Mouse (Mus musculus): ENCODE measurements around the gene AA986860. TPM values are rescaled to one million over a fixed set of nuclear protein-coding genes. Genes with fewer than 3 reads are reported as not detected.

AA986860 gene
- polyA plus RNA-seq, 1 experiment from 2014 or later: 1.1 TPM

DNA sequence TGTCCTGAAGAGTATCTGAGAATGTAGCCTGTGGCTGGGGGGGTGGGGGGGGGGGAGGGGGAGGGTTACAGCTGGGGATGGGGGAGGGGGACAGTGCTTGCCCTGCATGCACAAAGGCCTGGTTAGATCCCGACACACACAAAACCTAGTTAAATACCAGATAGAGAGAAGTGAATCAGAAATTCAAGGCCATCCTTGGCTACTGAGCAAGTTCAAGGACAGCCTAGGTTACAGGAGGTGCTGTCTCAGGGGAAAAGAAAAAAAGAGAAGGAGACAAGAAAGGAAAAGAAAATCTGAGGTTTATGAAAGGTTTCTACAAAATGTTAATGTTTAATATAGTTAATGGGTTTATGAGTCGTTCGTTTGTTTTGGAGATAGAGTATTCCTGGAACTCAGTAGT, 7.9 kb downstream of the AA986860 start:
- H3K4me3 ChIP-seq (ENCODE audit: low read depth, low read length): no peak overlapping the region

DNA sequence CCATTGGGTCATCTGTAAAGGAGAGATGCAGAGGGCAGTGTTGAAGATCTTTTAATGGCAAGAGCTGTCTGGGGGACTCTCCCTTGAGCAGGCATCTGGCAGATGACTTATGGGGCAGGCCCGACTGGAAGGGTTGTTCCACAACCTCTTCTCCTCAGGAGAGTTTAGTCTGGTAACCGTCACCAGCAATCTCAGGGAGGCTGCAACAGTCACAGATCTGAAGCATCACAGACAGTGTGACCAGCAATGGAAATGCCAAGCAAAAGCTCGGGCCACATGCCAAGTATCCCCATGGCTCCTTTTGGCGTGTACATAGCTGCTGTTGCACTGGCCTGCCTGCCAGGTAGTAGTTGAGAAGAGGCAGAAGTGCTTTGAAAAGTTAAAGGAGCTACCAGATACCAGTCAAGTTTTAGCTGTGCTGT, 8.5 kb downstream of the AA986860 start:
- DNase-seq (ENCODE audit: low spot score): no peak

More for the DNA sequence above, 7.9 kb downstream of the AA986860 start:
- Histone ChIP-seq H3K27ac (ENCODE audit: low read depth, low read length) (no peak overlapping the region), H3K4me1 (replicated peaks; ENCODE audit: control insufficient read depth, insufficient read depth, low read length) (no peaks in the 10 kb centered on the region), H3K9me3 (ENCODE audit: control insufficient read depth, low read length) (no peaks in the 10 kb centered on the region), H3K27me3 (ENCODE audit: control insufficient read depth, insufficient read depth, low read length) (no peaks in the 10 kb centered on the region), H3K36me3 (ENCODE audit: control insufficient read depth, insufficient read depth, low read length) (no peaks in the 10 kb centered on the region), H3K9ac (ENCODE audit: low read length) (no peak overlapping the region), H3K4me2 (ENCODE audit: low read depth, low read length, severe bottlenecking) (no peak overlapping the region)
- WGBS: 84% methylated on average over 3 of the region's 3 CpGs
- ATAC-seq (replicated peaks; ENCODE audit: low FRiP score): no peak
- DNase-seq (ENCODE audit: low spot score): no peak

DNA sequence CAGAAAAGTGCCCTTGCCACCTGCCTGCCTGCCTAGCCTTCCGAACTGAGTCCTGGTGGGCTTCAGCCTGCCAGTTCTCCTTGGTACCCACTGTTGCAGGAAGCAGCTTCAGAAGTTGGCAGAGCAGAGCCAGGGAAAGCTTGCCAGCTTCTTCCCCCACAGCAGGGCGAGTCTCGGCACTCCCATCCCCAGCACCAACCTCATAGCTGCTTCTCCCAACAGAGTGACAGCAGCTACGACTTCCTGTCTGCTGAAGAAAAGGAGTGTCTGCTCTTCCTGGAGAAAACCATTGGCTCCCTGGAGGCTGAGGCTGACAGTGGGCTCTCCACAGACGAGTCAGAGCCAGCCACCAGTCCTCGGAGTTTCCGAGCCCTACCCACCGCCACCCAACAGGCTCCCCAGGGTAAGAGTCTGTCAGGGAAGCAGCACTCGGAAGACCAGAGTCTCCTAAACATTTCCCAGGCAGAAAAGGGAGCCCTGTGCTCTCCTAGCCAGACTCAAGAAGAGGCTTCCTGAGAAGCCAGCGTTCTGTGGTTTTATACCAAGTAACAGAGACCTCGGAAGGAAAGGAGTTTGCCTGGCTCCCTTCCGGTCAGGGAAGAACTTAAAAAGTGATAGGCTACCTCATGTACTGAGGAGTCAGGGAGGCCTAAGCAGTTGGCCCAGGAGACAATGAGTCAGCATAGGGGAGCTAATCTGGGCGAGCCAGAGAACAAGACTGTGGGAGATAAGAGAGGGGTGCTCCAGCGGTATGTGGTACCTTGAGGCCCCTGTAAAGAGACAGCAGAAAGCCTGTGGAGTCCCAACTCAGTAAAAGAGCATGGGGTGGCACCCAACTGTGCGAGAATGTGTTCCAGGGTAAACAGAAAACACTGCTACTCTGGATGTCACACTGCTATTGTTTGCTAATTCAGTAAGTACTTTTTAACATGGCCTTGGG, 9.3 kb downstream of the AA986860 start:
- Histone ChIP-seq H3K9ac (ENCODE audit: low read length) (no peak overlapping the region), H3K4me3 (ENCODE audit: low read depth, low read length) (no peak overlapping the region), H3K36me3 (ENCODE audit: control insufficient read depth, insufficient read depth, low read length) (no peaks in the 10 kb centered on the region), H3K27me3 (ENCODE audit: control insufficient read depth, insufficient read depth, low read length) (no peaks in the 10 kb centered on the region), H3K4me1 (replicated peaks; ENCODE audit: control insufficient read depth, insufficient read depth, low read length) (no peaks in the 10 kb centered on the region), H3K4me2 (ENCODE audit: low read depth, low read length, severe bottlenecking) (no peak overlapping the region), H3K9me3 (ENCODE audit: control insufficient read depth, low read length) (no peaks in the 10 kb centered on the region), H3K27ac (ENCODE audit: low read depth, low read length) (peak overlapping the region; percentile 46)
- ATAC-seq (replicated peaks; ENCODE audit: low FRiP score): peak; percentile 54; the same call in 1 of the 2 replicates
- 60% methylated on average over 15 of the region's 15 CpGs for WGBS
- no peak for DNase-seq (ENCODE audit: low spot score)

More for the DNA sequence above, 8.5 kb downstream of the AA986860 start:
- Histone ChIP-seq H3K4me3 (ENCODE audit: low read depth, low read length) (no peak overlapping the region), H3K36me3 (ENCODE audit: control insufficient read depth, insufficient read depth, low read length) (no peaks in the 10 kb centered on the region), H3K4me2 (ENCODE audit: low read depth, low read length, severe bottlenecking) (no peak overlapping the region), H3K9ac (ENCODE audit: low read length) (no peak overlapping the region), H3K9me3 (ENCODE audit: control insufficient read depth, low read length) (no peaks in the 10 kb centered on the region), H3K27me3 (ENCODE audit: control insufficient read depth, insufficient read depth, low read length) (no peaks in the 10 kb centered on the region), H3K27ac (ENCODE audit: low read depth, low read length) (no peak overlapping the region; the same call in 1 of the 2 replicates), H3K4me1 (replicated peaks; ENCODE audit: control insufficient read depth, insufficient read depth, low read length) (no peaks in the 10 kb centered on the region)
- 83% methylated on average over 4 of the region's 4 CpGs for WGBS
- ATAC-seq (replicated peaks; ENCODE audit: low FRiP score): no peak

DNA sequence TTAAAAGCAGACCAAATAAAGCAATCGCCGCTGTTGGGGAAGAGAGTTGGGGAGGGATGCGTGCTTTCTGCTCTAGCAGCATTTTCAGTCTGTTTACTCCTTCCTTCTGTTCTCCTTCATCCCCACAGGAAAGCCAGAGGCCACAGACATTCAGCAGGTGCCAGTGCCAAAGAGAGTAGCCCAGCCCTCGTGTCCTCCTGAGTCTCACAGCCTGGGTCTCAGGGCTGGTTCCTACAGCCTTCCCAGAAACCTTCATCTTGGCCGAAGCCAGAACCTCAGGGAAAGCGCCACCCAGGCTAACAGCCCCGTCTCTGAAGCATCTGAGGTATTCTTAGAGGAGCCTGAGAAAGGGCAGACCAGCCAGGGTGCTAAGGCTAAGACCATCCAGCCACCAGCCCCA, 10.4 kb downstream of the AA986860 start:
- 91% methylated on average over 7 of the region's 7 CpGs for WGBS
- Histone ChIP-seq H3K9me3 (ENCODE audit: control insufficient read depth, low read length) (no peaks in the 10 kb centered on the region), H3K4me2 (ENCODE audit: low read depth, low read length, severe bottlenecking) (no peak overlapping the region), H3K4me3 (ENCODE audit: low read depth, low read length) (no peak overlapping the region), H3K4me1 (replicated peaks; ENCODE audit: control insufficient read depth, insufficient read depth, low read length) (no peaks in the 10 kb centered on the region), H3K27ac (ENCODE audit: low read depth, low read length) (no peak overlapping the region; the same call in 1 of the 2 replicates), H3K9ac (ENCODE audit: low read length) (no peak overlapping the region), H3K27me3 (ENCODE audit: control insufficient read depth, insufficient read depth, low read length) (no peaks in the 10 kb centered on the region), H3K36me3 (ENCODE audit: control insufficient read depth, insufficient read depth, low read length) (no peaks in the 10 kb centered on the region)
- no peak for ATAC-seq (replicated peaks; ENCODE audit: low FRiP score)
- DNase-seq (ENCODE audit: low spot score): no peak

DNA sequence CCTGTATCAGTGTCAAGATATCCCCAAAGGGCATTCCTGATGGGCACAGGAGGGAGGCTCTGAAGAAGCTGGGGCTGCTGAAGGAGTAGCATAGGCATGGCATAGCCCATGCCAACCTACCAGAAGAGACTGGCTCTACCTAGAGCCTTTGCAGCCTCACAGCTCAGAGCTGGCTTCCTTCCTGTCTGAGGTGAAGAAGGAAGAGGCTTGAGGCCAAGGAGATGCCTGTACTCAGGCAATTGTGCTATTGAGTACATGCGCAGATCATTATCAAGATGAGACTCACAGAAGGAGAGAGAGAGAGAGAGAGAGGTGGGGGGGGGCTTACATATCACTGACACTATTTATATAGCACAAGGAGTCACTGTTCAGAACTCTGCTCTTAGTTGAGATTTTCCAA, 12.0 kb downstream of the AA986860 start:
- WGBS: 90% methylated on average over 1 of the region's 1 CpGs
- no peak for DNase-seq (ENCODE audit: low spot score)
- H3K27me3 ChIP-seq (ENCODE audit: control insufficient read depth, insufficient read depth, low read length): no peaks in the 10 kb centered on the region
- H3K4me3 ChIP-seq (ENCODE audit: low read depth, low read length): no peak overlapping the region
- H3K9ac ChIP-seq (ENCODE audit: low read length): no peak overlapping the region
- no peak overlapping the region for H3K4me2 ChIP-seq (ENCODE audit: low read depth, low read length, severe bottlenecking)
- H3K9me3 ChIP-seq (ENCODE audit: control insufficient read depth, low read length): no peaks in the 10 kb centered on the region
- ATAC-seq (replicated peaks; ENCODE audit: low FRiP score): no peak
- H3K36me3 ChIP-seq (ENCODE audit: control insufficient read depth, insufficient read depth, low read length): no peaks in the 10 kb centered on the region
- H3K4me1 ChIP-seq (replicated peaks; ENCODE audit: control insufficient read depth, insufficient read depth, low read length): no peaks in the 10 kb centered on the region
- no peak overlapping the region for H3K27ac ChIP-seq (ENCODE audit: low read depth, low read length)

DNA sequence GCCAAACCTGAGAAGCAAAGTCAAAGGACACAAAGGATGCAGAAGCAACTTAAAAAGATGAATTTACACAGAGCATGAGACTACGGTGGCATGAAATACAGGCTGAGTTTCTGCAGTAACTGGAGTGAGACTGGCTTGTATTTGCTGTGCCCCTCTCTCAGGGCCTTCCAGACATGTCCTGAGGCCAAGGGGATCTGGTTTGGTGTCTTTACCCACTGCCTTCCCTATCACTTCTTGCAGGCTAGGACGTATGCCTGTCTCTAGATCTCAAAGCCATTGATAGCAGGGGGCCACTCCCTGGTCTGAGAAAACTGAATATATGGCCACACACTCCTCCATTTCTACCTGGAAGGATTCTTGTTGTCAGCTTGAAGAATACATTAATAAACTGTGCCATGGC, 12.4 kb downstream of the AA986860 start:
- ATAC-seq (replicated peaks; ENCODE audit: low FRiP score): no peak
- H3K36me3 ChIP-seq (ENCODE audit: control insufficient read depth, insufficient read depth, low read length): no peaks in the 10 kb centered on the region
- H3K9ac ChIP-seq (ENCODE audit: low read length): no peak overlapping the region
- H3K9me3 ChIP-seq (ENCODE audit: control insufficient read depth, low read length): no peaks in the 10 kb centered on the region
- no peak overlapping the region for H3K4me2 ChIP-seq (ENCODE audit: low read depth, low read length, severe bottlenecking)
- H3K27me3 ChIP-seq (ENCODE audit: control insufficient read depth, insufficient read depth, low read length): no peaks in the 10 kb centered on the region
- H3K4me3 ChIP-seq (ENCODE audit: low read depth, low read length): no peak overlapping the region
- WGBS: 81% methylated on average over 2 of the region's 2 CpGs
- no peak for DNase-seq (ENCODE audit: low spot score)
- no peaks in the 10 kb centered on the region for H3K4me1 ChIP-seq (replicated peaks; ENCODE audit: control insufficient read depth, insufficient read depth, low read length)
- H3K27ac ChIP-seq (ENCODE audit: low read depth, low read length): no peak overlapping the region

DNA sequence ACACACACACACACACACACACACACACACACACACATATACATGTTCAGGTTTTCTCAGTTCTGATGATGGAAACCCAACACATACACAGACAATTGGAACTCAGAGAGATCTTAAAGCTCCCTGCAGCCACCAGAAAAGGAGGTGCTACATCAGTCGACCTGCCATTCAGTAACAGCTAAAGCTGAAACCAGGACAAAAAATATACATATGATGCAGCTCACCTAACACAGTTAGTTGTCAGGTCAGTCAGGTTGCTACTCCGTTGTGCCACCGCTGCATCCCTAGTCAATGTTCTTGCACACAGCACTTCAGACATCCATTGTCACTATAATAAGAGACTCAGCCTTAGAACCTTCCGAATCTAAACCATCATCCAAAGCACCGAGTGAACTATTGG, 13.2 kb downstream of the AA986860 start:
- Histone ChIP-seq H3K4me3 (ENCODE audit: low read depth, low read length) (no peak overlapping the region), H3K9me3 (ENCODE audit: control insufficient read depth, low read length) (no peaks in the 10 kb centered on the region), H3K9ac (ENCODE audit: low read length) (no peak overlapping the region), H3K4me2 (ENCODE audit: low read depth, low read length, severe bottlenecking) (no peak overlapping the region), H3K27ac (ENCODE audit: low read depth, low read length) (no peak overlapping the region), H3K4me1 (replicated peaks; ENCODE audit: control insufficient read depth, insufficient read depth, low read length) (no peaks in the 10 kb centered on the region), H3K27me3 (ENCODE audit: control insufficient read depth, insufficient read depth, low read length) (no peaks in the 10 kb centered on the region), H3K36me3 (ENCODE audit: control insufficient read depth, insufficient read depth, low read length) (no peaks in the 10 kb centered on the region)
- 85% methylated on average over 5 of the region's 5 CpGs for whole genome bisulfite sequencing
- DNase-seq (ENCODE audit: low spot score) (no peak), ATAC-seq (replicated peaks; ENCODE audit: low FRiP score) (no peak)

DNA sequence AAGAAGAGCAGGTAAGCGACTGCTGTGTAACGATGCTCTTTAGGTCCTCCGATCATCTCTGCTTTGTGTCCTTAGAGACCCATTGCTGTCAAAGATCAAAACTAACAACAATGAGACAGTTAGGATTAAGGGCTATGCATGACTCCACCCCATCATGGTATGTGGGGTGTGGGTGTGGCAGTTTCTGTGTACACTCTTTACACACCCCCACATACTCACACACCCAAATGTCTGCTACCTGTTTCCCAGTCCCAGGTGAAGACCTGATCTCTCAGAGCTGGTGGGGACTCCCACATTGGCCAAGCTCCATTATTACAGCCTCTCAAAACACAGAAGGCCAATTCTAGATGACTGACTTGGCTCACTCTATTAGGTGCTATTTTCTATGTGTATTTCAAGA, 13.8 kb downstream of the AA986860 start:
- no peaks in the 10 kb centered on the region for H3K4me1 ChIP-seq (replicated peaks; ENCODE audit: control insufficient read depth, insufficient read depth, low read length)
- H3K27ac ChIP-seq (ENCODE audit: low read depth, low read length): no peak overlapping the region
- DNase-seq (ENCODE audit: low spot score): no peak
- H3K9me3 ChIP-seq (ENCODE audit: control insufficient read depth, low read length): no peaks in the 10 kb centered on the region
- no peak overlapping the region for H3K4me2 ChIP-seq (ENCODE audit: low read depth, low read length, severe bottlenecking)
- 89% methylated on average over 3 of the region's 3 CpGs for WGBS
- no peaks in the 10 kb centered on the region for H3K27me3 ChIP-seq (ENCODE audit: control insufficient read depth, insufficient read depth, low read length)
- ATAC-seq (replicated peaks; ENCODE audit: low FRiP score): no peak
- H3K4me3 ChIP-seq (ENCODE audit: low read depth, low read length): no peak overlapping the region
- H3K36me3 ChIP-seq (ENCODE audit: control insufficient read depth, insufficient read depth, low read length): no peaks in the 10 kb centered on the region
- no peak overlapping the region for H3K9ac ChIP-seq (ENCODE audit: low read length)

DNA sequence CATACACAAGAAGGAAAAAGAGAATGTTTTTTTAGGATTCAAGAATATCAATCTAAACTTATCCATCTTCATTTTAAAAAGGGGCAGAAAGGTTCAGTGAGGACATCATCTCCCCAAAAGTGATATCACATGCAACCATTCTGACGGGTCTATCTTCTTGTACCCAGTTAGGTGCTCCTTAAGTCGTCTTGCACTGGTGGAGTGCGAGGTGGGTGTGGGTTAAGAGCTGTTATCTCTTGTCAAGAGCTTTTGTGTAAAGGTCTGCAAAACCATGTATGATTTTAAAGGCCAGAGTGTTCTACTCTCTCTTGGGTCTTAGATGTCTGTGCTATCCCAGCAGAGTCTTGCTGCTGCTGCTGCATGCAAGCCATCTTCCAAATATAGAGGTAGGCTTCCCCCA, 15.0 kb downstream of the AA986860 start:
- Histone ChIP-seq H3K9me3 (ENCODE audit: control insufficient read depth, low read length) (no peaks in the 10 kb centered on the region), H3K27ac (ENCODE audit: low read depth, low read length) (no peak overlapping the region), H3K4me2 (ENCODE audit: low read depth, low read length, severe bottlenecking) (no peak overlapping the region), H3K36me3 (ENCODE audit: control insufficient read depth, insufficient read depth, low read length) (no peaks in the 10 kb centered on the region), H3K27me3 (ENCODE audit: control insufficient read depth, insufficient read depth, low read length) (no peaks in the 10 kb centered on the region), H3K9ac (ENCODE audit: low read length) (no peak overlapping the region), H3K4me1 (replicated peaks; ENCODE audit: control insufficient read depth, insufficient read depth, low read length) (no peaks in the 10 kb centered on the region), H3K4me3 (ENCODE audit: low read depth, low read length) (no peak overlapping the region)
- DNase-seq (ENCODE audit: low spot score): no peak
- 87% methylated on average over 3 of the region's 3 CpGs for WGBS
- ATAC-seq (replicated peaks; ENCODE audit: low FRiP score): no peak
